Mouse (Mus musculus) limb, embryonic 15.5 days (tissue): Measurements from ENCODE around the gene Rab31. TPM values are rescaled to one million over a fixed set of nuclear protein-coding genes. Genes with fewer than 3 reads are reported as not detected.

Experiments used
- ATAC-seq: fragments of 200-750 bp; cut with Nextera tagmentation; 2 replicates; pipeline ENCODE4 v1.8.0; 2017; ENCODE audit warnings: low read depth, moderate TSS enrichment; ENCODE audit not compliant: insufficient number of reproducible peaks, low FRiP score, low TSS enrichment
- H3K27ac ChIP-seq: fragments of 300-500 bp; sonication (generic); 2 replicates; pipeline ENCODE4 v1.5.1; 2015; ENCODE audit warnings: moderate library complexity, mild to moderate bottlenecking, inconsistent platforms
- H3K27me3 ChIP-seq: fragments of 300-500 bp; sonication (generic); 2 replicates; pipeline ENCODE4 v1.6.1; 2015; ENCODE audit warnings: inconsistent platforms
- H3K36me3 ChIP-seq: fragments of 300-500 bp; sonication (generic); 2 replicates; pipeline ENCODE4 v1.6.1; 2015; ENCODE audit warnings: inconsistent platforms
- H3K4me1 ChIP-seq: fragments of 300-500 bp; sonication (generic); 2 replicates; pipeline ENCODE4 v1.6.1; 2015; ENCODE audit warnings: inconsistent platforms
- H3K4me2 ChIP-seq: fragments of 300-500 bp; sonication (generic); 2 replicates; pipeline ENCODE4 v1.6.1; 2015; ENCODE audit warnings: mild to moderate bottlenecking, inconsistent platforms
- H3K4me3 ChIP-seq: fragments of 300-500 bp; sonication (generic); 2 replicates; pipeline ENCODE4 v1.5.1; 2015; ENCODE audit warnings: mild to moderate bottlenecking, inconsistent platforms
- H3K9ac ChIP-seq: fragments of 300-500 bp; sonication (generic); 2 replicates; pipeline ENCODE4 v1.6.1; 2015; ENCODE audit warnings: inconsistent platforms
- H3K9me3 ChIP-seq: fragments of 300-500 bp; sonication (generic); 2 replicates; pipeline ENCODE4 v1.6.1; 2016; ENCODE audit warnings: inconsistent platforms
- WGBS: fragments of 180-500 bp; shearing (Covaris S2); methylation state at CpG from one replicate; pipeline ENCODE4 v1.1.7; 2015; 5-methylcytosine and 5-hydroxymethylcytosine counted together
- polyA plus RNA-seq: library from polyadenylated mRNA; unstranded; fragments of >200 nt; fragmentation: Nextera tagmentation; extraction: Ambion mirVana; gene quantifications from 2 replicates; pipeline ENCODE4 v1.2.1, GENCODE M21; 2015

Gene Rab31
- polyA plus RNA-seq, 1 experiment from 2014 or later = 54.1 TPM

DNA sequence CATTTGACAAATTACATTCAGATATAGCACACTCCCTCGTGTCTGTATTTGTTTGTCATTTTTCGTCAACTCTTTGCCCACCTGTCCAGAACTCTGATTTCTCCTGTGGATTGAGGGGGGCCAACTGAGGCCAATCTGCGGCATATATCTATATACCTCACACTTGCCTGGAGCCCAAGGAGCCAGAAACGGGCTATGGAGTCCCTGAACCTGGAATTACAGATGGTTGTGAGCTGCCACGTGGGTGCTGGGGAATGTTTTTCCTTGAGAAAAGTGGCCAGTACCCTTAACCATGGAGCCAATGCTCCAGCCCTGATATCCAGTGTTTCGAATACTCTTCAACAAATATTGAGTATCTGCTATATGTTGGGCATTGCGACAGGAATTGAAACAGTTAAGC, 99.6 kb downstream of the Rab31 start:
- H3K4me3 ChIP-seq = no peak overlapping the region
- no peak overlapping the region for H3K9ac ChIP-seq
- no peaks in the 10 kb centered on the region for H3K36me3 ChIP-seq
- ATAC-seq = no peak
- H3K27ac ChIP-seq = no peak overlapping the region
- 92% methylated on average over 7 of the region's 7 CpGs for WGBS
- no peak overlapping the region for H3K4me2 ChIP-seq
- no peaks in the 10 kb centered on the region for H3K4me1 ChIP-seq
- no peaks in the 10 kb centered on the region for H3K27me3 ChIP-seq
- no peaks in the 10 kb centered on the region for H3K9me3 ChIP-seq

DNA sequence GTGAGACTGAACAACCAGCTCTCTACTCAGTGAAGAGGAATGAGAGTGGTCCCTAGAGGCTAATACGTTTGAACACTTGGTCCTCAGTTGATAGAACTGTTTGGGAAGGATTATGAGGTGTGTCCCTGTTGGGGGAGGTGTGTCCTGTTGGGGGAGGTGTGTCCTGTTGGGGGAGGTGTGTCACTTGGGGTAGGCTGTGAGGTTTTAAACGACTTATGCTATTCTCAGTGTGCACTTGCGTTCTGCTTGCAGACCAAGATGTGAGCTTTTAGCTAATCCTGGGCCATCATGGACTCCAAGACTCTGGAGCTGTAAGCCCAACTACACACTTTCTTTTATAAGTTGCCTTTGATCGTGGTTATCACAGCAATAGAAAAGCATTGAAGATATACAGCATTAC, 103.5 kb downstream of the Rab31 start:
- H3K4me1 ChIP-seq = no peaks in the 10 kb centered on the region; the same call in 1 of the 2 replicates
- no peaks in the 10 kb centered on the region for H3K36me3 ChIP-seq
- WGBS = 85% methylated on average over 4 of the region's 4 CpGs
- H3K9me3 ChIP-seq = no peaks in the 10 kb centered on the region
- H3K27ac ChIP-seq = no peak overlapping the region
- H3K4me3 ChIP-seq = no peak overlapping the region
- no peak overlapping the region for H3K9ac ChIP-seq
- ATAC-seq = no peak
- H3K27me3 ChIP-seq = no peaks in the 10 kb centered on the region
- H3K4me2 ChIP-seq = no peak overlapping the region

DNA sequence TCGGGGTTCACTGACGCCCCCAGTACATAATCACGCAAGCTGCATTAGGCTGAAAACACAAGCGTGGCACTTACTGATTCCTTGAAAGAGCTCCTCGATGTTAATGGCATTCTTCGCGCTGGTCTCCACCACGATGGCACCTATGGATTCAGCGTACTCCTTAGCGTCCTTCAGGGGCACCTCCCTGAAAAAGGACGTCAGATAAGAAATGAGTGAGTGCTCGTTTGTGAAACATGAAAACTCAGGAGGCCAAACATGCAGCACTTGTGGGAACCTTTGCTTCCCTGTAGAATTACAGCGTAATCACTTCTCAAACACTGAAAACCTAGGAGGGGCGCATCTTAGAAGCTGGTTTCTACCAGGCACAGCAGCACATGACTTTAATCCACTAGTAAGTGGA, 104.8 kb downstream of the Rab31 start:
- no peak for ATAC-seq
- no peak overlapping the region for H3K4me2 ChIP-seq
- H3K9ac ChIP-seq = no peak overlapping the region
- no peaks in the 10 kb centered on the region for H3K27me3 ChIP-seq
- no peaks in the 10 kb centered on the region; the same call in 1 of the 2 replicates for H3K4me1 ChIP-seq
- H3K27ac ChIP-seq = no peak overlapping the region
- 85% methylated on average over 14 of the region's 14 CpGs for WGBS
- H3K9me3 ChIP-seq = no peaks in the 10 kb centered on the region
- H3K4me3 ChIP-seq = no peak overlapping the region
- H3K36me3 ChIP-seq = no peaks in the 10 kb centered on the region

- Histone ChIP-seq H3K4me1 (no peaks in the 10 kb centered on the region; the same call in 1 of the 2 replicates), H3K27me3 (no peaks in the 10 kb centered on the region), H3K9me3 (no peaks in the 10 kb centered on the region), H3K9ac (no peak overlapping the region), H3K36me3 (no peaks in the 10 kb centered on the region), H3K4me2 (no peak overlapping the region), H3K27ac (no peak overlapping the region), H3K4me3 (no peak overlapping the region)
- ATAC-seq = no peak
- WGBS = 59% methylated on average over 17 of the region's 17 CpGs
Measured at GRCm38 (mm10) chr17:65666388-65667161, 106.0 kb downstream of the Rab31 start.

DNA sequence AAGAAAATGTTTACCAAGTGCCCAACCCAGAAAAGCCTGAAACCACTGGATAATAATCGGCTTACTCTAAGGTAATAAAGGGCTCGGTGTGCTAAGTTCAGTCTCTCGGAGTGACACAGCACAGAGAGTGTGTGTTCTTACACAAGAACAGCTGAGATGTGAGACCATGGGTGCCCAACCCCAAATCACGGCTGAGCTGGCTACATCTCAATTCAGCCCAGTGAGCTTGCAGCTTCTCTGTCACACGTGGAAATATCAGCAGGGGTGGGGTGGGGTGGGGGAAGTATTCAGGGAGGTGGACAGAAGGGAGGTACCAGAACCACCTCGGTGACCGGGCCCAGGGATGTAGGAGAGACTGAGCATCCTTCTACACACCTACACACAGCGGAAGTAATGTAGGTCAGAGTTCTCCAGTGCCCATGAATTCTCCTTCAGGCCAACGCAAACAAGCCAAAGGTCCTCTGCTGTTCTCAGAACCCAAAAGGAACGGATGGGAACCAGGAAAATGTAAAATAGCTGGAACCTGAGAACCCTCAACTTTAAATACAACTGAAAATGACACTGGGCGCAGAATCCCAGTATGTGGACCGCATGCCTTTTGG, 106.7 kb downstream of the Rab31 start:
- no peaks in the 10 kb centered on the region for H3K36me3 ChIP-seq

DNA sequence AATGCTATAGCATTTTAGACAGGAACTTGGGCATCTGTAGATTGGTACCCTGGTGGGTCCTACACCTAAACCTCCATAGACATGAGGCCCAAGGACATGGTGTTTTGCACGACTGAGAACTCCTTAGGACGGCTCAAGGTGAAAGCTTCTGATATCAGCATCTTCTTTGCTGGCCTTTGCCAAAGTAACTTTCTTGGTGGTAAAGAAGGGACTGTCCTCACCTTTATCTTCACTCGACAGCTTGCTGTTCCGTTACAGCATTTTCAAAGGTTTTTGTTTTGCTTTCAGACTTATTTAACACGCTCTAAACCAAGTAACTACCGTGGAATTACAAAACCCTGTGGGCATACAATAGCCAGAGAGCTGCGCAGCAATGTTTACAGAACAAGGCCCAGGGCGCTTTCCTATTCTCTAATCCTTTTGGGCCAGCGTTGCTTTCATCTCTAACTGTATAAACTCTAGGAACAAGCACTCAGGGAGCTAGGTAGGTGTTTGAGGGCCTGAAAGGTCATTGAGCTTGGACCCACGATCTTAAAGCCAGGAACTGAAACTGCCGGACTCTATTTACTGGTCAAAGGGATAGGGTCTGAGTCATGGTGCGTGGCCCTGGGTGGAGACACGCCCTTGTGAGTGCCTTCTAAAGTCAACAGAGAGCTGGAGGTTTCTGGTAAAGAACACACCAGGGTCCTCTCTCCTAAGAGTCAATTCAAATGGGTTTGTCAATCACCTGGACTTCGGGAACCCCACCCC, 109.0 kb downstream of the Rab31 start:
- WGBS = 84% methylated on average over 14 of the region's 14 CpGs

More for the DNA sequence above, 106.7 kb downstream of the Rab31 start:
- no peak for ATAC-seq
- Histone ChIP-seq H3K4me1 (no peaks in the 10 kb centered on the region; the same call in 1 of the 2 replicates), H3K27me3 (no peaks in the 10 kb centered on the region), H3K27ac (no peak overlapping the region), H3K9ac (no peak overlapping the region), H3K4me2 (no peak overlapping the region), H3K4me3 (no peak overlapping the region), H3K9me3 (no peaks in the 10 kb centered on the region)
- WGBS = 82% methylated on average over 12 of the region's 12 CpGs

GRCm38 (mm10) chr17:65662662-65663061, 109.9 kb downstream of the Rab31 start:
- 85% methylated on average over 3 of the region's 3 CpGs for WGBS
- no peaks in the 10 kb centered on the region; the same call in 1 of the 2 replicates for H3K4me1 ChIP-seq
- H3K4me3 ChIP-seq = no peak overlapping the region
- no peaks in the 10 kb centered on the region for H3K27me3 ChIP-seq
- 0 out of 2 replicates have a peak, but pooled peaks cover under 1% of the 10 kb centered on the region for H3K36me3 ChIP-seq
- no peak overlapping the region for H3K4me2 ChIP-seq
- ATAC-seq = no peak
- H3K27ac ChIP-seq = no peak overlapping the region
- no peak overlapping the region for H3K9ac ChIP-seq
- no peaks in the 10 kb centered on the region for H3K9me3 ChIP-seq

More for the DNA sequence above, 109.0 kb downstream of the Rab31 start:
- Histone ChIP-seq H3K4me1 (no peaks in the 10 kb centered on the region; the same call in 1 of the 2 replicates), H3K4me3 (no peak overlapping the region), H3K4me2 (no peak overlapping the region), H3K36me3 (no peaks in the 10 kb centered on the region), H3K27me3 (no peaks in the 10 kb centered on the region), H3K27ac (no peak overlapping the region), H3K9ac (no peak overlapping the region), H3K9me3 (no peaks in the 10 kb centered on the region)
- no peak for ATAC-seq

GRCm38 (mm10) chr17:65658416-65658815, 114.1 kb downstream of the Rab31 start:
- no peaks in the 10 kb centered on the region for H3K4me1 ChIP-seq
- no peak overlapping the region for H3K4me2 ChIP-seq
- no peak overlapping the region for H3K4me3 ChIP-seq
- 50% methylated on average over 2 of the region's 2 CpGs for WGBS
- H3K9ac ChIP-seq = no peak overlapping the region
- no peaks in the 10 kb centered on the region for H3K9me3 ChIP-seq
- H3K27ac ChIP-seq = no peak overlapping the region
- peaks cover 2% of the 10 kb centered on the region; the same call in 1 of the 2 replicates for H3K36me3 ChIP-seq
- no peaks in the 10 kb centered on the region for H3K27me3 ChIP-seq
- ATAC-seq = no peak

DNA sequence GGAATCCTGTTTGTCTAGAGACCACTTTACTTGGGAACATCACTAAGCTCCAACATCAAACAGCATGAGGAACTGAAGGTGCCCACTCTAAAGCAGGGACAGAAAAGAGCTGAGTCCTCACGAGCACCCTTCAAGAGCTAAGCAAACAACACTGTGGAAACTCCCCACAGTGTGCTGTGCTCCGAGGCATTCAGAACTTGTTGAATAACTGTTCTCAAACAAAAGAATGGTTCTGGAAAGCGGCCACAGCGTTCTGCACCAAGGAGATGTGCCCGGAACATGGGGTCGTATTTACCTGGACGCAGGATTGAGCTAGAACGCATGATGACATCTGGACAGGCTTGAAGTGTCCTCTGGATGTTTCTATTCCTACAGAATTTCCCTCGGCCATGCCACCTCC, 114.6 kb downstream of the Rab31 start:
- no peak overlapping the region for H3K9ac ChIP-seq
- no peak overlapping the region for H3K4me2 ChIP-seq
- WGBS = 92% methylated on average over 9 of the region's 9 CpGs
- H3K27ac ChIP-seq = no peak overlapping the region
- H3K36me3 ChIP-seq = peaks cover 2% of the 10 kb centered on the region; the same call in 1 of the 2 replicates
- H3K4me1 ChIP-seq = no peaks in the 10 kb centered on the region
- H3K9me3 ChIP-seq = no peaks in the 10 kb centered on the region
- H3K4me3 ChIP-seq = no peak overlapping the region
- no peak for ATAC-seq
- no peaks in the 10 kb centered on the region for H3K27me3 ChIP-seq

DNA sequence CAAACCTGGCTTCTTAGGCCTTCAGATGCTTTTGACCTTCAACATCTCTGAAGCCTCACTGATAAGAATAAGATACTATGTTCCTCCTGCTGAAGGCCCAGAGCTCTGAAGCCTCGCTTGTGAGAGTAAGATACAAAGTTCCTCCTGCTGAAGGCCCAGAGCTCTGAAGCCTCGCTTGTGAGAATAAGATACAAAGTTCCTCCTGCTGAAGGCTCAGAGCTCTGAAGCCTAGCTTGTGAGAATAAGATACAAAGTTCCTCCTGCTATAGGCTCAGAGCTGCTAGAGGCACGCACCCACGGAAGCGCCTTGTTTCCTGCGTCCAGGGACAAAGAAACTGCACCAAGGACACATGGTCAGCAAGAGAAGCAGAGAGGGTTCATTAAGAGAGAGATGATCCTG, 115.8 kb downstream of the Rab31 start:
- 96% methylated on average over 6 of the region's 6 CpGs for WGBS
- no peak overlapping the region for H3K9ac ChIP-seq
- no peaks in the 10 kb centered on the region for H3K27me3 ChIP-seq
- no peak overlapping the region for H3K4me2 ChIP-seq
- no peak overlapping the region for H3K27ac ChIP-seq
- no peaks in the 10 kb centered on the region for H3K4me1 ChIP-seq
- ATAC-seq = no peak
- no peaks in the 10 kb centered on the region for H3K9me3 ChIP-seq
- H3K36me3 ChIP-seq = peaks cover 6% of the 10 kb centered on the region
- no peak overlapping the region for H3K4me3 ChIP-seq

DNA sequence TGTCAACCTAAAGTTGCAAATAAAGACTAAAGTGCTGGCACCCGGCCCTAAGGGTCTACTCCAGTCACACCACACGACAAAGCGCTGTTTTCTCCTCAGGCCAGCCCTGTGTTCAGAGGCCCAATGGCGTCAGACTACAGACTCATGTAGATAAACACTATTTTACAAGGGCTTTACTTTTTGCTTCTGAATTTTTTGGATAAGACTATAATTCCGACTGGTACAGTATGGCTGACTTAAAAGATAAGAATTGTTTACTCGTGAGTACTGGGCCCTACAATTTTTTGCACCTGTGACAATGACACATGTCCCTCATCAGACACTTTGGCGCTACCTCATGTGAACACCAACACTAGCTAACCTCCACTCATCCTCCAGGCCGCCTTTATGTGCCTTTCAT, 116.5 kb downstream of the Rab31 start:
- Histone ChIP-seq H3K9ac (no peak overlapping the region), H3K4me1 (no peaks in the 10 kb centered on the region), H3K4me2 (no peak overlapping the region), H3K36me3 (peaks cover 6% of the 10 kb centered on the region), H3K4me3 (no peak overlapping the region), H3K9me3 (no peaks in the 10 kb centered on the region), H3K27ac (no peak overlapping the region), H3K27me3 (no peaks in the 10 kb centered on the region)
- 89% methylated on average over 8 of the region's 8 CpGs for WGBS
- no peak for ATAC-seq

GRCm38 (mm10) chr17:65655608-65656007, 116.9 kb downstream of the Rab31 start:
- peaks cover 6% of the 10 kb centered on the region for H3K36me3 ChIP-seq
- no peak for ATAC-seq
- 90% methylated on average over 4 of the region's 4 CpGs for WGBS
- no peaks in the 10 kb centered on the region for H3K9me3 ChIP-seq
- H3K27me3 ChIP-seq = no peaks in the 10 kb centered on the region
- no peak overlapping the region for H3K4me2 ChIP-seq
- H3K4me3 ChIP-seq = no peak overlapping the region
- H3K9ac ChIP-seq = no peak overlapping the region
- no peaks in the 10 kb centered on the region for H3K4me1 ChIP-seq
- H3K27ac ChIP-seq = no peak overlapping the region
